Mouse (Mus musculus): ENCODE measurements around the gene Cd164. TPM values are rescaled to one million over a fixed set of nuclear protein-coding genes. Genes with fewer than 3 reads are reported as not detected.

Gene Cd164
- polyA plus RNA-seq, 1 experiment from 2014 or later: 185 TPM

Other genes starting within 250 kb of the Cd164 start
- 16.9 and 20.2 TPM in 2 replicates for gene Fig4, start 216.2 kb upstream of the Cd164 start, polyA plus RNA-seq (2015; fragmentation: Nextera tagmentation; extraction: Ambion mirVana)
- 0.03 TPM in 1 of 2 replicates, not detected in the other for gene Ak9, start 215.4 kb upstream of the Cd164 start, polyA plus RNA-seq (2015; fragmentation: Nextera tagmentation; extraction: Ambion mirVana)
- 13.3 and 14.3 TPM in 2 replicates for gene Zbtb24, start 69.0 kb upstream of the Cd164 start, polyA plus RNA-seq (2015; fragmentation: Nextera tagmentation; extraction: Ambion mirVana)
- gene Mical1, start 43.1 kb upstream of the Cd164 start, polyA plus RNA-seq (2015; fragmentation: Nextera tagmentation; extraction: Ambion mirVana): 25.0 and 26.6 TPM in 2 replicates
- gene Smpd2, start 29.0 kb upstream of the Cd164 start, polyA plus RNA-seq (2015; fragmentation: Nextera tagmentation; extraction: Ambion mirVana): 50.2 and 56.2 TPM in 2 replicates
- 0.57 and 0.63 TPM in 2 replicates for gene Ppil6, start 29.0 kb upstream of the Cd164 start, polyA plus RNA-seq (2015; fragmentation: Nextera tagmentation; extraction: Ambion mirVana)
- gene Ccdc162, start 197.2 kb downstream of the Cd164 start, polyA plus RNA-seq (2015; fragmentation: Nextera tagmentation; extraction: Ambion mirVana): 0.93 and 0.95 TPM in 2 replicates